Mouse (Mus musculus) brain, embryonic 14.5 days (tissue): ENCODE data around the gene Fam71a.

Experiments
- CTCF ChIP-seq: fragments of 200-500 bp; IDR thresholded peaks from 2 replicates; pipeline ENCODE4 v1.5.1; 2012; ENCODE audit warnings: inconsistent platforms, mild to moderate bottlenecking, moderate library complexity, borderline replicate concordance; ENCODE audit not compliant: insufficient read depth, insufficient read length; ENCODE audit errors: extremely low read depth
- POLR2A ChIP-seq: fragments of 200-500 bp; IDR thresholded peaks from 2 replicates; pipeline ENCODE4 v1.6.1; 2012; ENCODE audit warnings: mild to moderate bottlenecking, inconsistent platforms, borderline replicate concordance; ENCODE audit not compliant: poor library complexity, insufficient read depth, insufficient read length, severe bottlenecking; ENCODE audit errors: extremely low read depth

DNA sequence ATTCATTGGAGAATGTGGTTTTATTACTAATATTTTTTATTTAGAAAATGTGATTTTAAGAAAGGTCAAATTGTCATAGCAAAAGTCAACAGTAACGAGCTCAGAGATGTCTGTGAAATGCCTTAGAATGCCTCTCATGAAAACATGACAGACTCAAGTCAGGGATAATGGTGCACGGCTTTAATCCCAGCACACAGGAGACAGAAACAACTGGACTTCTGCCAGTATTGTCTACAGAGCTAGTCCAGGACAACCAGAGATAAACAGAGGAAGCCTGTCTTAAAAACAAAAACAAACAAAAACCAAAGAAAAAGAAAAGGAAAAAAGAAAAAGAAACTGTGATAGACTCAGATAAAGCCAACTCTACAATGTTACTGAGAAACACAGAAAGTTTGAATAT is 46.5 kb upstream of the Fam71a start:
- TF ChIP-seq CTCF: no peak
- no peak for TF ChIP-seq POLR2A
